Mouse (Mus musculus): ENCODE measurements around the gene Gucy2g. TPM values are rescaled to one million over a fixed set of nuclear protein-coding genes. Genes with fewer than 3 reads are reported as not detected.

Gene Gucy2g
- polyA plus RNA-seq, 1 experiment from 2014 or later: 0.05 TPM

- Histone ChIP-seq H3K4me1 (ENCODE audit: control insufficient read depth, insufficient read depth, low read length) (no peaks in the 10 kb centered on the region), H3K4me3 (ENCODE audit: low read depth, low read length) (no peak overlapping the region), H3K27ac (ENCODE audit: low read depth, low read length) (no peak overlapping the region), H3K4me2 (ENCODE audit: low read depth, low read length) (no peak overlapping the region), H3K27me3 (ENCODE audit: control insufficient read depth, insufficient read depth, low read length) (no peaks in the 10 kb centered on the region), H3K9me3 (ENCODE audit: control insufficient read depth, low read length) (no peaks in the 10 kb centered on the region), H3K9ac (replicated peaks; ENCODE audit: low read depth, low read length) (no peak overlapping the region), H3K36me3 (ENCODE audit: control insufficient read depth, insufficient read depth, low read length) (no peaks in the 10 kb centered on the region)
- WGBS: 78% methylated on average over 9 of the region's 9 CpGs
- no peak for ATAC-seq (ENCODE audit: low read depth)
These were observed 23.7 kb downstream of the Gucy2g start for GRCm38 (mm10) chr19:55217365-55217764.

GRCm38 (mm10) chr19:55216876-55217275, 24.2 kb downstream of the Gucy2g start:
- Histone ChIP-seq H3K27me3 (ENCODE audit: control insufficient read depth, insufficient read depth, low read length) (no peaks in the 10 kb centered on the region), H3K9me3 (ENCODE audit: control insufficient read depth, low read length) (no peaks in the 10 kb centered on the region), H3K36me3 (ENCODE audit: control insufficient read depth, insufficient read depth, low read length) (no peaks in the 10 kb centered on the region), H3K9ac (replicated peaks; ENCODE audit: low read depth, low read length) (no peak overlapping the region), H3K4me3 (ENCODE audit: low read depth, low read length) (no peak overlapping the region), H3K4me2 (ENCODE audit: low read depth, low read length) (no peak overlapping the region), H3K27ac (ENCODE audit: low read depth, low read length) (no peak overlapping the region), H3K4me1 (ENCODE audit: control insufficient read depth, insufficient read depth, low read length) (no peaks in the 10 kb centered on the region)
- 90% methylated on average over 4 of the region's 4 CpGs for WGBS
- ATAC-seq (ENCODE audit: low read depth): no peak

- Histone ChIP-seq H3K4me3 (ENCODE audit: low read depth, low read length) (no peak overlapping the region), H3K9ac (replicated peaks; ENCODE audit: low read depth, low read length) (no peak overlapping the region), H3K27me3 (ENCODE audit: control insufficient read depth, insufficient read depth, low read length) (no peaks in the 10 kb centered on the region), H3K4me1 (ENCODE audit: control insufficient read depth, insufficient read depth, low read length) (no peaks in the 10 kb centered on the region), H3K27ac (ENCODE audit: low read depth, low read length) (no peak overlapping the region), H3K36me3 (ENCODE audit: control insufficient read depth, insufficient read depth, low read length) (no peaks in the 10 kb centered on the region), H3K9me3 (ENCODE audit: control insufficient read depth, low read length) (no peaks in the 10 kb centered on the region), H3K4me2 (ENCODE audit: low read depth, low read length) (no peak overlapping the region)
- 88% methylated on average over 12 of the region's 12 CpGs for WGBS
- ATAC-seq (ENCODE audit: low read depth): no peak
These were observed 27.3 kb downstream of the Gucy2g start for GRCm38 (mm10) chr19:55213617-55214340.

- Histone ChIP-seq H3K4me3 (ENCODE audit: low read depth, low read length) (no peak overlapping the region), H3K36me3 (ENCODE audit: control insufficient read depth, insufficient read depth, low read length) (no peaks in the 10 kb centered on the region), H3K4me2 (ENCODE audit: low read depth, low read length) (no peak overlapping the region), H3K9me3 (ENCODE audit: control insufficient read depth, low read length) (no peaks in the 10 kb centered on the region), H3K27me3 (ENCODE audit: control insufficient read depth, insufficient read depth, low read length) (no peaks in the 10 kb centered on the region), H3K9ac (replicated peaks; ENCODE audit: low read depth, low read length) (no peak overlapping the region), H3K27ac (ENCODE audit: low read depth, low read length) (no peak overlapping the region), H3K4me1 (ENCODE audit: control insufficient read depth, insufficient read depth, low read length) (no peaks in the 10 kb centered on the region)
- ATAC-seq (ENCODE audit: low read depth): no peak
- 94% methylated on average over 1 of the region's 1 CpGs for WGBS
These were observed 29.3 kb downstream of the Gucy2g start for GRCm38 (mm10) chr19:55211698-55212097.

DNA sequence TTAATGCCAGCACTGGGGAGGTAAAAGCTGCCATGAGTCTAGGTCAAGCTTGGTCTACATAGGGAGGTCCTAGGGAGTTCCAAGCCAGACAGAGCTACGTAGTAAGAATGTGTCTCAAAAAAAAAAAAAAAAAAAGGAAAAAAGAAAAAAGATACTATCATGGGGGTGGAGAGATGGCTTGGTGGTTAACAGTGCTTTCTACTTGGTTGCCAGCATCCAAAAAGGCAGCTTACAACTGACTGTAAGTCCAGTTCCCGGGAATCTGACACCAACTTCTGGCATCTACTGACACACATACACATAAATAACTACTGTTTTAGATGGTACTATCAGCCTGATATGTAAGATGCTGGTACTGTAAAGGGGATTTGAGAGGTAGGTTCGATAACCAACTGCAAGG, 32.0 kb downstream of the Gucy2g start:
- Histone ChIP-seq H3K9ac (replicated peaks; ENCODE audit: low read depth, low read length) (no peak overlapping the region), H3K27ac (ENCODE audit: low read depth, low read length) (no peak overlapping the region), H3K4me2 (ENCODE audit: low read depth, low read length) (no peak overlapping the region), H3K4me1 (ENCODE audit: control insufficient read depth, insufficient read depth, low read length) (no peaks in the 10 kb centered on the region), H3K9me3 (ENCODE audit: control insufficient read depth, low read length) (no peaks in the 10 kb centered on the region), H3K4me3 (ENCODE audit: low read depth, low read length) (no peak overlapping the region), H3K27me3 (ENCODE audit: control insufficient read depth, insufficient read depth, low read length) (no peaks in the 10 kb centered on the region), H3K36me3 (ENCODE audit: control insufficient read depth, insufficient read depth, low read length) (no peaks in the 10 kb centered on the region)
- WGBS: 88% methylated on average over 3 of the region's 3 CpGs
- ATAC-seq (ENCODE audit: low read depth): no peak

- H3K4me1 ChIP-seq (ENCODE audit: control insufficient read depth, insufficient read depth, low read length): no peaks in the 10 kb centered on the region
- no peak overlapping the region for H3K4me2 ChIP-seq (ENCODE audit: low read depth, low read length)
- no peaks in the 10 kb centered on the region for H3K36me3 ChIP-seq (ENCODE audit: control insufficient read depth, insufficient read depth, low read length)
- WGBS: 78% methylated on average over 4 of the region's 4 CpGs
- no peak overlapping the region for H3K9ac ChIP-seq (replicated peaks; ENCODE audit: low read depth, low read length)
- H3K4me3 ChIP-seq (ENCODE audit: low read depth, low read length): no peak overlapping the region
- no peak for ATAC-seq (ENCODE audit: low read depth)
- H3K27ac ChIP-seq (ENCODE audit: low read depth, low read length): no peak overlapping the region
- no peaks in the 10 kb centered on the region for H3K27me3 ChIP-seq (ENCODE audit: control insufficient read depth, insufficient read depth, low read length)
- H3K9me3 ChIP-seq (ENCODE audit: control insufficient read depth, low read length): no peaks in the 10 kb centered on the region
These were observed 32.4 kb downstream of the Gucy2g start for GRCm38 (mm10) chr19:55208654-55209053.

DNA sequence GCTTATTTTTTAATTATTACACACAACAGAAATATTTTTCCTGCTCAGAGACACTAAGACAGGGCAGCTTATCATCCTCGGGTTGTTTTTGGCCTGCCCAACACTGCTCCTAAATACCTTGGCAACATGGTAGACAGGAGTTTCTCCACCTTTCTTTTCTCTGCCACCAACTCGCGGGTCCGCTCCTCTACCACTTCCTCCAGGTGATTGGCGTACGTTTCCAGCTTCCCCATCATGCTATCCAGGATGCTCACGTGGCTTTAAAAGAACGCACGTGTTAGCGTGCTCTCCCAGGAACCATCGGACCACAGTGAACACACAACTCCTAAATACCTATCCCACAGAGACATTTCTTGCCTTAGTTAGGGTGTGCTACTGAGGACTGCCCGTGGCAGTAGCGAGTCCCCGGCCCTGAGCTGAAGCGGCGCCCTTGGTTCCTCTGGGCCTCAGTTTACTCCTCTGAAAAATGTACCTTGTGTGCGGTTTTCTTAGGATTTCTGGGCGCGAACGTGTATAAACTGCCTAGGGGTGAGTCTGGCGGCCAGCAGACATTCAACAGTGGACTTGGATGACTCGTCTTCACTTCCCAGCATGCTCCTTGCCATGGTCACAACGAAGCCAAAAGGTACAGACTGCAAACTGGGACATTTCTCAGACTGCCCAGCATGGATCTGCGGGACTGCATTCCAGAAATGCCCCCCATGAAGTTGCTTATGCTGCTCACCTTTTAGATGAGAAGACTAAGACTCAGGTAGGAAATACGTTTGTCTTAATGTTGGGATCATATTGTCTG, 33.1 kb downstream of the Gucy2g start:
- Histone ChIP-seq H3K9me3 (ENCODE audit: control insufficient read depth, low read length) (no peaks in the 10 kb centered on the region), H3K4me2 (ENCODE audit: low read depth, low read length) (no peak overlapping the region), H3K9ac (replicated peaks; ENCODE audit: low read depth, low read length) (no peak overlapping the region), H3K27me3 (ENCODE audit: control insufficient read depth, insufficient read depth, low read length) (no peaks in the 10 kb centered on the region), H3K4me1 (ENCODE audit: control insufficient read depth, insufficient read depth, low read length) (no peaks in the 10 kb centered on the region), H3K27ac (ENCODE audit: low read depth, low read length) (no peak overlapping the region), H3K36me3 (ENCODE audit: control insufficient read depth, insufficient read depth, low read length) (no peaks in the 10 kb centered on the region), H3K4me3 (ENCODE audit: low read depth, low read length) (no peak overlapping the region)
- 69% methylated on average over 25 of the region's 25 CpGs for WGBS
- no peak for ATAC-seq (ENCODE audit: low read depth)

- Histone ChIP-seq H3K27me3 (ENCODE audit: control insufficient read depth, insufficient read depth, low read length) (no peaks in the 10 kb centered on the region), H3K9ac (replicated peaks; ENCODE audit: low read depth, low read length) (no peak overlapping the region), H3K4me3 (ENCODE audit: low read depth, low read length) (no peak overlapping the region), H3K36me3 (ENCODE audit: control insufficient read depth, insufficient read depth, low read length) (no peaks in the 10 kb centered on the region), H3K27ac (ENCODE audit: low read depth, low read length) (no peak overlapping the region), H3K9me3 (ENCODE audit: control insufficient read depth, low read length) (no peaks in the 10 kb centered on the region), H3K4me1 (ENCODE audit: control insufficient read depth, insufficient read depth, low read length) (no peaks in the 10 kb centered on the region), H3K4me2 (ENCODE audit: low read depth, low read length) (no peak overlapping the region)
- no peak for ATAC-seq (ENCODE audit: low read depth)
- 58% methylated on average over 6 of the region's 6 CpGs for WGBS
These were observed 33.8 kb downstream of the Gucy2g start for GRCm38 (mm10) chr19:55207205-55207604.

DNA sequence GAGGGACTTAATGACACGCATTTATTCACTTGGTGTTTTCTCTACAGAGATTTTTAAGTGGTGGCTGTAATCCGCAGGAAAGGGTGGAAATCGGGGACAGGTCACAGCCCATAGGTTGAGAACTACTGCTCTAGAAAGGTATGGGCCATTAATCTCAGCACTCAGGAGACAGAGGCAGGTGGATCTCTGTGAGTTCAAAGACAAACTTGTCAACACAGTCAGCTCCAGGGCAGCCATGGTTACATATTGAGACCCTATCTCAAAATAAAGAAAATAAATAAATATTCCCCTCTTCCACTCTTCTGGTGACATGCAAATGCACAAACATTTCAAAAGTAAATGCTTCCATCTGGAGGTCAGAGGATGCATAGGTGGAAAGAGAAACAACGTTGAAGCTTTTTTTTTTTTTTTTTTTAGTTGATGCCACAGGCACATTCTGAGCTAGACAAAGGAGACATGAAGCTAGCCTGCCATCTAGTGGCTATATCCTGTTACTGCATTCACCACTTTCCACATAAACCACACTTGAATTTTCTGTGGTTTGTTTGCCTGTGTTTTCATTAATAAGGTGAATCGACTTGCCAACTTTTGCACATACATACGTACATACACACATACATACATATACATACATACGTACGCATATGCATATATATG, 34.4 kb downstream of the Gucy2g start:
- WGBS: 37% methylated on average over 8 of the region's 8 CpGs
- H3K27ac ChIP-seq (ENCODE audit: low read depth, low read length): no peak overlapping the region
- H3K9ac ChIP-seq (replicated peaks; ENCODE audit: low read depth, low read length): no peak overlapping the region
- H3K27me3 ChIP-seq (ENCODE audit: control insufficient read depth, insufficient read depth, low read length): no peaks in the 10 kb centered on the region
- ATAC-seq (ENCODE audit: low read depth): peak; percentile 34; the same call in 1 of the 2 replicates
- H3K4me1 ChIP-seq (ENCODE audit: control insufficient read depth, insufficient read depth, low read length): no peaks in the 10 kb centered on the region
- H3K36me3 ChIP-seq (ENCODE audit: control insufficient read depth, insufficient read depth, low read length): no peaks in the 10 kb centered on the region
- H3K4me2 ChIP-seq (ENCODE audit: low read depth, low read length): no peak overlapping the region
- no peaks in the 10 kb centered on the region for H3K9me3 ChIP-seq (ENCODE audit: control insufficient read depth, low read length)
- H3K4me3 ChIP-seq (ENCODE audit: low read depth, low read length): no peak overlapping the region
